Mouse (Mus musculus) kidney, embryonic 15.5 days (tissue): ENCODE data around the gene Ccnt1. TPM values are rescaled to one million over a fixed set of nuclear protein-coding genes. Genes with fewer than 3 reads are reported as not detected.

ENCODE experiments used
- ATAC-seq: fragments of 200-750 bp; cut with Nextera tagmentation; replicated peaks from 2 replicates; pipeline ENCODE4 v1.8.0; 2017; ENCODE audit warnings: moderate TSS enrichment; ENCODE audit not compliant: low FRiP score
- H3K27ac ChIP-seq: fragments of 300-500 bp; sonication (generic); 2 replicates; pipeline ENCODE4 v1.5.1; 2015; ENCODE audit warnings: mild to moderate bottlenecking, inconsistent platforms
- H3K27me3 ChIP-seq: fragments of 300-500 bp; sonication (generic); 2 replicates; pipeline ENCODE4 v1.6.1; 2015; ENCODE audit warnings: inconsistent platforms
- H3K36me3 ChIP-seq: fragments of 300-500 bp; sonication (generic); 2 replicates; pipeline ENCODE4 v1.6.1; 2015; ENCODE audit warnings: inconsistent platforms
- H3K4me1 ChIP-seq: fragments of 300-500 bp; sonication (generic); 2 replicates; pipeline ENCODE4 v1.6.1; 2015; ENCODE audit warnings: inconsistent platforms
- H3K4me2 ChIP-seq: fragments of 300-500 bp; sonication (generic); 2 replicates; pipeline ENCODE4 v1.6.1; 2015; ENCODE audit warnings: moderate library complexity, mild to moderate bottlenecking, inconsistent platforms
- H3K4me3 ChIP-seq: fragments of 300-500 bp; sonication (generic); replicated peaks from 2 replicates; pipeline ENCODE4 v1.5.1; 2015; ENCODE audit warnings: mild to moderate bottlenecking, inconsistent platforms
- H3K9ac ChIP-seq: fragments of 300-500 bp; sonication (generic); 2 replicates; pipeline ENCODE4 v1.6.1; 2015; ENCODE audit warnings: mild to moderate bottlenecking, inconsistent platforms
- H3K9me3 ChIP-seq: fragments of 300-500 bp; sonication (generic); replicated peaks from 2 replicates; pipeline ENCODE4 v1.6.1; 2016; ENCODE audit warnings: inconsistent platforms
- WGBS: fragments of 180-500 bp; shearing (Covaris S2); methylation state at CpG from one replicate; pipeline ENCODE4 v1.1.7; 2015; ENCODE audit warnings: mixed read lengths; 5-methylcytosine and 5-hydroxymethylcytosine counted together
- polyA plus RNA-seq: library from polyadenylated mRNA; unstranded; fragments of >200 nt; fragmentation: Nextera tagmentation; extraction: Ambion mirVana; gene quantifications from 2 replicates; pipeline ENCODE4 v1.2.1, GENCODE M21; 2015

Ccnt1 gene
- polyA plus RNA-seq, 1 experiment from 2014 or later = 66.4 TPM

DNA sequence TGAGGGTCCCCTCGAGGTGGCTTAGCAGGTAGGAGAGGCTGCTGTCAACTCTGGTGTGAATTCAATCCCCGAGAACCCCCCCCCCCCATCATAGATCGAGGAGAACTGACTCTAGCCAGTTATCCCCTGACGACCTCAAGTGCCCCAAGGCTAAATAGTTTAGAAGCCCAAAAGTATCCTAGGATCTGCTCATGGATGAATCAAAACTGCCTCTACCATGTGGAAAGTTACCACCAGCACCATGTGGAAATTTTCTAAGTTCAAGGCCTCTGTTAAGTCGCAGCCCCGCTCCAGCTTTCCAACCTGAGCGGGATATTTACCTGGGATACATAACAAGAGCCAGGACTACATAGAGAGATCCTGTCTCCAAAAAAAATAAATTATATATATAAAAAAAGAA, 1.5 kb downstream of the Ccnt1 start:
- Histone ChIP-seq H3K4me3 (peak overlapping the region; percentile 73), H3K27ac (peak overlapping the region; percentile 95)

DNA sequence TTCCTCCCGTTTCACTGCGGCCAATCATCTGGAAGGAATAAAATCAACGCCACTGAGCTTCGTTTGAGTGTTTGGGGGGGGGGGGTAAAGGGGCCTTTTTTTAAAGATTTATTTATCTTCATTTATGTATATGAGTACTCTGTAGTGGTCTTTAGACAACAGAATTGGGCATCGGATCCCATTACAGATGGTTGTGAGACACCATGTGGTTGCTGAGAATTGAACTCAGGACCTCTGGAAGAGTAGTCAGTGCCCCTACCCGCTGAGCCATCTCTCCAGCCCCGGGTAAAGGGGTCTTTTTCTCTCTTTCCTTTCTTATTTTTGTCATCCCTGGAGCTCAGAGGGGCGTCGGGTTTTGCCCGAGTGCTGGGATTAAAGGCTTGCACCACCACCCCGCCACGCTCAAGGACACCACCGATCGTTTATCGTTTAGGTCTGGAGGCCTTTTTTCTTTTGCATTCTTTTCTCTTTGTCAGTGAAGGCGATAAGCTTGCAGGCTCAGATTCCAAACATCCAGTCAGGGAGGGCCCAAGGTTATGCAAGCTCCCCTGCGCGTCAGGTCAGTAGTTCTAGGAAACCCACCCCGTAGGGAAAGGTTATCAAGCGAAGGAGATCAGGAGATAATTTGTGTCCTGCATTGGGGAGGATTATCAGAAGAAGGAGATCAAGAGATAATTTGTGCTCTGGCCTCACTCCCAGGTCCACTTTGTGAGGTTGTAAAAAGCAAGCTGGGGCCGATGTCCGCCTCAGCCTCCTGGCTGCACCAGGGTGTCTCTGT, 2.3 kb downstream of the Ccnt1 start:
- peak overlapping the region; percentile 95 for H3K27ac ChIP-seq
- peak overlapping the region; percentile 73 for H3K4me3 ChIP-seq
- no peak; the same call in 1 of the 2 replicates for ATAC-seq
- H3K4me2 ChIP-seq = peak overlapping the region; percentile 78
- H3K36me3 ChIP-seq = peaks cover 7% of the 10 kb centered on the region
- H3K27me3 ChIP-seq = no peaks in the 10 kb centered on the region
- H3K9ac ChIP-seq = peak overlapping the region; percentile 72
- 5% methylated on average over 22 of the region's 22 CpGs for WGBS
- H3K9me3 ChIP-seq = no peaks in the 10 kb centered on the region
- H3K4me1 ChIP-seq = peaks cover 27% of the 10 kb centered on the region

More for the DNA sequence above, 1.5 kb downstream of the Ccnt1 start:
- Histone ChIP-seq H3K4me2 (peak overlapping the region; percentile 78), H3K9me3 (no peaks in the 10 kb centered on the region), H3K4me1 (peaks cover 27% of the 10 kb centered on the region), H3K9ac (peak overlapping the region; percentile 72; the same call in 1 of the 2 replicates), H3K27me3 (no peaks in the 10 kb centered on the region), H3K36me3 (peaks cover 3% of the 10 kb centered on the region; the same call in 1 of the 2 replicates)
- 61% methylated on average over 7 of the region's 7 CpGs for WGBS
- ATAC-seq = no peak

GRCm38 (mm10) chr15:98567278-98568134, 3.2 kb downstream of the Ccnt1 start:
- H3K9me3 ChIP-seq = no peaks in the 10 kb centered on the region
- H3K27me3 ChIP-seq = no peaks in the 10 kb centered on the region
- ATAC-seq = peak; percentile 96
- H3K4me2 ChIP-seq = peak overlapping the region; percentile 78
- under 1% methylated on average over 88 of the region's 88 CpGs for WGBS
- H3K27ac ChIP-seq = peak overlapping the region; percentile 98
- peak overlapping the region; percentile 82 for H3K9ac ChIP-seq
- peak overlapping the region; percentile 73 for H3K4me3 ChIP-seq
- peaks cover 16% of the 10 kb centered on the region for H3K36me3 ChIP-seq
- peaks cover 27% of the 10 kb centered on the region for H3K4me1 ChIP-seq

DNA sequence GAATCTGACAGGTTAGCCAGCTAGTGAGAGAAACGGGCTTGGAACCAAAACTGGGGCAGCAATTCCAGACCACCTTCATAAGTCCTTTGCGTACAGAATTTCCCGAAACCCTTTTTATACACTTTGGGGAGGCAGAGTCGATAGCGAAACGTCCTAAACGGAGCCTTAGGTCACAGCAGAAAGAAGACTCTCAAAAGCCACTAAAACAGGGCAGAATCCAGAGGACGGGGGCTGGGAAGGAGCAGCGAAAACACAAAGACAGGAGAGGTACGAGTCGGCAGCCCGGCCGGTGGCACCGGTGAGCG, 3.8 kb downstream of the Ccnt1 start:
- Histone ChIP-seq H3K27me3 (no peaks in the 10 kb centered on the region), H3K4me3 (peak overlapping the region; percentile 73), H3K4me2 (peak overlapping the region; percentile 61), H3K9me3 (no peaks in the 10 kb centered on the region), H3K36me3 (peaks cover 18% of the 10 kb centered on the region), H3K9ac (peak overlapping the region; percentile 82), H3K4me1 (peaks cover 27% of the 10 kb centered on the region), H3K27ac (peak overlapping the region; percentile 98)
- WGBS = under 1% methylated on average over 15 of the region's 15 CpGs
- no peak for ATAC-seq

- Histone ChIP-seq H3K9ac (no peak overlapping the region), H3K4me3 (no peak overlapping the region), H3K36me3 (peaks cover 87% of the 10 kb centered on the region), H3K9me3 (no peaks in the 10 kb centered on the region), H3K27ac (no peak overlapping the region), H3K4me2 (no peak overlapping the region), H3K27me3 (no peaks in the 10 kb centered on the region), H3K4me1 (no peaks in the 10 kb centered on the region)
- no peak for ATAC-seq
- 93% methylated on average over 5 of the region's 5 CpGs for WGBS
These were observed 13.5 kb downstream of the Ccnt1 start for GRCm38 (mm10) chr15:98557186-98557585.

GRCm38 (mm10) chr15:98555881-98556280, 14.8 kb downstream of the Ccnt1 start:
- no peak for ATAC-seq

GRCm38 (mm10) chr15:98552758-98553157, 18.0 kb downstream of the Ccnt1 start:
- H3K9ac ChIP-seq = no peak overlapping the region
- 94% methylated on average over 2 of the region's 2 CpGs for WGBS
- H3K36me3 ChIP-seq = peaks cover 91% of the 10 kb centered on the region
- no peaks in the 10 kb centered on the region for H3K4me1 ChIP-seq
- H3K4me2 ChIP-seq = no peak overlapping the region
- H3K9me3 ChIP-seq = no peaks in the 10 kb centered on the region
- no peak overlapping the region for H3K4me3 ChIP-seq
- H3K27ac ChIP-seq = no peak overlapping the region
- no peak for ATAC-seq
- H3K27me3 ChIP-seq = no peaks in the 10 kb centered on the region

More at GRCm38 (mm10) chr15:98555881-98556280, 14.8 kb downstream of the Ccnt1 start:
- WGBS = 89% methylated on average over 4 of the region's 4 CpGs
- Histone ChIP-seq H3K9me3 (no peaks in the 10 kb centered on the region), H3K9ac (no peak overlapping the region), H3K4me1 (no peaks in the 10 kb centered on the region), H3K4me3 (no peak overlapping the region), H3K27me3 (no peaks in the 10 kb centered on the region), H3K27ac (no peak overlapping the region), H3K4me2 (no peak overlapping the region), H3K36me3 (peaks cover 92% of the 10 kb centered on the region)

- WGBS = 92% methylated on average over 5 of the region's 5 CpGs
- no peak overlapping the region for H3K27ac ChIP-seq
- no peak overlapping the region for H3K4me2 ChIP-seq
- H3K4me3 ChIP-seq = no peak overlapping the region
- no peak for ATAC-seq
- H3K4me1 ChIP-seq = no peaks in the 10 kb centered on the region
- no peak overlapping the region for H3K9ac ChIP-seq
- H3K27me3 ChIP-seq = no peaks in the 10 kb centered on the region
- no peaks in the 10 kb centered on the region for H3K9me3 ChIP-seq
- peaks cover 95% of the 10 kb centered on the region for H3K36me3 ChIP-seq
These were observed 23.9 kb downstream of the Ccnt1 start for GRCm38 (mm10) chr15:98546843-98547242.

DNA sequence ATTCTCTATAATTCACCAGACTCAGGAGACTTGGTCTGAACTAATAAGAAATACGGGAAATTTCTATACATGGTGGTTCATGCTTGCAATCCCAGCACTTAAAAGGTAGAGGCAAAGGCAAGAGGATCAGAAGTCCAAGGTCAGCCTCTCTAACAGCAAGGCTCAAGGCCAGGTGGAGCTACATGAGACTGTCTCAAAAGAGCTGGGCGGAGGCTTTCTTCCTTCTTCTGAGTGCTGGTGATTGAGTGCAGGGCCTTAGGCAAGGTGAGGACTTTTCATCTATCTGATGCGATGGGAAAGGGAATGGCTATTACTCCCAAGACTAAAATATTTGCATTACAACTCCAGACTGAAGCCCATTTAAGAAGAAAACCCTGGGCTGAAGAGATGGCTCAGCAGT, 25.6 kb downstream of the Ccnt1 start:
- Histone ChIP-seq H3K27ac (no peak overlapping the region), H3K36me3 (peaks cover 95% of the 10 kb centered on the region), H3K9ac (no peak overlapping the region), H3K4me3 (no peak overlapping the region), H3K9me3 (no peaks in the 10 kb centered on the region), H3K4me2 (no peak overlapping the region), H3K4me1 (no peaks in the 10 kb centered on the region), H3K27me3 (no peaks in the 10 kb centered on the region)
- 93% methylated on average over 3 of the region's 3 CpGs for WGBS
- ATAC-seq = no peak

DNA sequence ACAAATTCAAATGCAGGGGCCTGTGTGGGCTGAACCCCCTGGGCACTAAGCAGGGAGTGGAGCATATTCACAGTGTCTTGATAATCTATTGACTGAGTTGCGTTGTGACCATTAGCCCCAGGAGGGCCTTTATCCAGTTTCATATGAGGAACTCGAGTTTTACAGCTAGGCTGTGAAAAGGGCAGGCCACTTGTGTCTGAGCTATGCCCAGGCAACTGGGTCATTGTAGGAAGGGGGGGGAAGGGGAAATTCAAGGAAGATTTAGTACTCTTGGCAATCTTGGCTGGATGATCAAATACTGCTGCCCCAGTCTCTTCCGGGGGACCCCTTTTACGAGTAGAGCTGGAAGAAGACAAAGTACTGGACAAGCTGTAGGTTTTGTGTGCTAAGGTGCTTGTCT, 27.4 kb downstream of the Ccnt1 start:
- Histone ChIP-seq H3K4me2 (no peak overlapping the region), H3K9me3 (no peaks in the 10 kb centered on the region), H3K9ac (no peak overlapping the region), H3K27me3 (no peaks in the 10 kb centered on the region), H3K27ac (no peak overlapping the region), H3K4me3 (no peak overlapping the region), H3K36me3 (peaks cover 93% of the 10 kb centered on the region), H3K4me1 (no peaks in the 10 kb centered on the region)
- 58% methylated on average over 4 of the region's 4 CpGs for WGBS
- ATAC-seq = no peak

DNA sequence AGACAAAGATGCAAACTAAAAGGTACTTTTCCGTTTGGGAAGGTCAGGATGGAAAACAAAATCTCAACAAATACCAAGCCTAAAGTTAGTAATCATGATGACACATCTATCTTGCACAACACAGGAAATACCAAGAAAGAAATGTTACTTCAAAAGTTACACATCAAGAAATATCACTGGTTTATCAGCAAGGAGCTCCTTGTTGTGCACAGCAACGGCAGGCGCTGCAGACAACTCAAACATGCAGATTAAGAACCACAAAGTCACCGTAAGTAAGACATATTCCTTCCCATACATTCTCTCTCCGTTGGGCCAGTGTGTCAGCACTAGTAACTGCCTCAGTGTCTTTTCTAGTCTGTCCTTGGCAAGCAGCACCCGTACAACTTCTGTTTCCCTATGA, 29.7 kb downstream of the Ccnt1 start:
- Histone ChIP-seq H3K4me2 (no peak overlapping the region), H3K36me3 (peaks cover 78% of the 10 kb centered on the region)
- 86% methylated on average over 6 of the region's 6 CpGs for WGBS

DNA sequence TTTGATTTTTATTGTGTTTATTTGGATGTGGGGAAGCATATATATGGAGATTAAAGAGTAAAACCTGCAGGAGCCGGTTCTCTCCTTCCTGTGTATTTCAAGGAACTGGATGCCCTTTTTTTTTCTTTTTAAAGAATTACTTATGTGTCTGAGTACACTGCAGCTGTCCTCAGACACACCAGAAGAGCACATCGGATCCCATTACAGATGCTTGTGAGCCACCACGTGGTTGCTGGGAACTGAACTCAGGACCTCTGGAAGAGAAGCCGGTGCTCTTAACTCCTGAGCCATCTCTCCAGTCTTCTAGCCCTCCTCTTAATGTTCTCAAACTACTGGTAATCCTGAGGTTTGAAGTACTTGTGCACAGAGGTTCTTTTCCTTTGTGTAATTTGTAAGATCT, 32.8 kb downstream of the Ccnt1 start:
- ATAC-seq = no peak
- no peak overlapping the region for H3K4me3 ChIP-seq
- 67% methylated on average over 4 of the region's 4 CpGs for WGBS
- H3K4me1 ChIP-seq = peaks cover under 1% of the 10 kb centered on the region; the same call in 1 of the 2 replicates
- peak overlapping the region; percentile 22; the same call in 1 of the 2 replicates for H3K27ac ChIP-seq
- no peak overlapping the region for H3K4me2 ChIP-seq
- H3K27me3 ChIP-seq = no peaks in the 10 kb centered on the region
- H3K9ac ChIP-seq = no peak overlapping the region
- H3K36me3 ChIP-seq = peaks cover 47% of the 10 kb centered on the region
- no peaks in the 10 kb centered on the region for H3K9me3 ChIP-seq

More for the DNA sequence above, 29.7 kb downstream of the Ccnt1 start:
- Histone ChIP-seq H3K9me3 (no peaks in the 10 kb centered on the region), H3K9ac (no peak overlapping the region), H3K27ac (no peak overlapping the region), H3K27me3 (no peaks in the 10 kb centered on the region), H3K4me1 (no peaks in the 10 kb centered on the region), H3K4me3 (no peak overlapping the region)
- ATAC-seq = no peak
